Comparison of ENCODE assay signal across 22 mouse cellular contexts in the genomic region with DNA sequence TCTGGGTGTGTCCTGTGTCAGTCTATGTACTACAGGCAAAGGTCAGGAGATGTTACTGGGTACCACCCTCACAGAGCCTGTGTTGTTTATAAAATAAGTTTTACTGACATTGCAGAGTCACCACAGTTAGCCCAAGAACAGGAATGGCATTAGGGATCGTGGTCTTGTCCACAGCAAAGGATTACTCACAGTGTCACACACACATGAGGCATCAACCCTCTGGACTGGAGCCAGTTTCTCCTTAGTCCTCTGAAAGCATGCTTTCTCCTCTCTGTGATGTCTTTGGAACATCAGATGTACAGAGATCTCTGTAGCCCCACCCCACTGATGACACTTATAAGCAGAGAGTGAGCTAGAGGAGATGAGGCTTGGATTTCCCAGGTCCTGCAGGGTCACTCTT. TPM values are rescaled to one million over a fixed set of nuclear protein-coding genes. Genes with fewer than 3 reads are reported as not detected.
DNase-seq lines count a peak whose midpoint lies in the region; ATAC-seq and TF ChIP-seq lines count a peak whose summit lies in the region.
"Had no signal": no experiment of that assay in that cellular context is flagged by ENCODE, and none has a peak within 500 bp of the region (broad histone marks: within the 10 kb centered on the region; RNA-seq: fewer than 3 reads in every experiment).

No protein-coding gene starts in this region.

- ATAC-seq in lung, postnatal 0 days = peak; percentile 7
- ATAC-seq in monocyte, adult 5-6 weeks (replicated peaks; ENCODE audit: insufficient number of reproducible peaks, low FRiP score, low TSS enrichment, poor library complexity, severe bottlenecking) = peak; percentile 34
- ATAC-seq: forebrain, embryonic 15.5 days; liver, postnatal 0 days had no signal

- peak overlapping the region; percentile 36; the same call in 1 of the 2 replicates for H3K9ac ChIP-seq in heart, adult 2 months (ENCODE audit: low read depth, low read length)
- H3K9ac ChIP-seq in lung, postnatal 0 days (replicated peaks; ENCODE audit: low read depth) = no peak overlapping the region
- H3K9ac ChIP-seq: forebrain, embryonic 15.5 days; hindbrain, embryonic 15.5 days; limb, embryonic 12.5 days; liver, postnatal 0 days; neural tube, embryonic 15.5 days; stomach, embryonic 15.5 days had no signal

- DNase-seq in heart, adult 2 months = no peak
- DNase-seq in heart, adult 18-20 months = no peak
- DNase-seq in lung, postnatal 0 days (ENCODE audit: low spot score) = no peak
- no peak for DNase-seq in lung, adult 18-20 months
- peak; percentile 65 for DNase-seq in NIH3T3 (ENCODE audit: low read depth)
- DNase-seq in ovary, adult 18-20 months (ENCODE audit: low spot score) = no peak
- DNase-seq: cerebellum, adult 11 months; cerebellum, postnatal 10 days; gastrocnemius, postnatal 10 days; kidney, adult 2 months; liver, postnatal 0 days; thymus, postnatal 36 days had no signal

- TF ChIP-seq POLR2A in heart, adult 2 months (IDR thresholded peaks at IDR 0.05; ENCODE audit: insufficient read depth, low read depth, low read length) = no peak

- no peaks in the 10 kb centered on the region for H3K79me2 ChIP-seq in heart, adult 2 months (replicated peaks; ENCODE audit: control insufficient read depth, insufficient read depth, low read length)

- intact Hi-C loops in heart, adult 2 months (cut with DNase I) = loop anchor here (10.0 kb wide), 1 partner anchor 473 kb away; a partner anchor contains a TSS

- no peak for TF ChIP-seq EP300 in heart, adult 2 months (IDR thresholded peaks at IDR 0.05; ENCODE audit: insufficient read depth, low read depth, low read length)
- TF ChIP-seq EP300 in lung, postnatal 0 days (IDR thresholded peaks at IDR 0.05) = no peak

- H3K27me3 ChIP-seq in heart, adult 2 months (ENCODE audit: control insufficient read depth, insufficient read depth, low read length) = no peaks in the 10 kb centered on the region
- no peaks in the 10 kb centered on the region for H3K27me3 ChIP-seq in lung, postnatal 0 days (replicated peaks; ENCODE audit: insufficient read depth, low read length)

- peaks cover 13% of the 10 kb centered on the region for H3K4me1 ChIP-seq in heart, adult 2 months (ENCODE audit: control insufficient read depth, insufficient read depth, low read length)
- peaks cover 12% of the 10 kb centered on the region for H3K4me1 ChIP-seq in lung, postnatal 0 days (ENCODE audit: insufficient read depth, low read depth, low read length)

- 47% methylated on average over 1 of the region's 1 CpGs for WGBS in heart, adult 2 months
- WGBS in lung, postnatal 0 days = 33% methylated on average over 1 of the region's 1 CpGs

- H3K4me2 ChIP-seq in lung, postnatal 0 days (replicated peaks; ENCODE audit: low read depth, low read length) = peak overlapping the region; percentile 82
- H3K4me2 ChIP-seq: forebrain, embryonic 15.5 days; hindbrain, embryonic 15.5 days; limb, embryonic 12.5 days; liver, embryonic 11.5 days; neural tube, embryonic 15.5 days; stomach, embryonic 15.5 days had no signal

- TF ChIP-seq CTCF in heart, adult 2 months (IDR thresholded peaks at IDR 0.05) = no peak
- TF ChIP-seq CTCF in lung, postnatal 0 days (IDR thresholded peaks at IDR 0.05) = no peak

- H3K9me3 ChIP-seq in lung, postnatal 0 days (ENCODE audit: low read length) = no peaks in the 10 kb centered on the region
- H3K9me3 ChIP-seq: embryonic facial prominence, embryonic 10.5 days; forebrain, embryonic 15.5 days; hindbrain, embryonic 15.5 days; limb, embryonic 12.5 days; neural tube, embryonic 15.5 days; stomach, embryonic 15.5 days had no signal

- H3K27ac ChIP-seq in heart, adult 2 months = peak overlapping the region; percentile 10; the same call in 1 of the 2 replicates
- no peak overlapping the region for H3K27ac ChIP-seq in lung, postnatal 0 days (ENCODE audit: low read length)
- H3K27ac ChIP-seq: embryonic facial prominence, embryonic 10.5 days; forebrain, embryonic 15.5 days; hindbrain, embryonic 15.5 days; kidney, postnatal 0 days; limb, embryonic 12.5 days; neural tube, embryonic 15.5 days; stomach, embryonic 15.5 days had no signal

- H3K4me3 ChIP-seq in heart, adult 2 months = peak overlapping the region; percentile 13; the same call in 1 of the 2 replicates
- H3K4me3 ChIP-seq in lung, postnatal 0 days (ENCODE audit: low read depth, low read length) = no peak overlapping the region
- H3K4me3 ChIP-seq: embryonic facial prominence, embryonic 10.5 days; forebrain, embryonic 15.5 days; hindbrain, embryonic 15.5 days; limb, embryonic 12.5 days; neural tube, embryonic 15.5 days; stomach, embryonic 15.5 days had no signal

- peaks cover 19% of the 10 kb centered on the region for H3K36me3 ChIP-seq in heart, adult 2 months (ENCODE audit: control insufficient read depth, insufficient read depth, low read length)
- no peaks in the 10 kb centered on the region; the same call in 1 of the 2 replicates for H3K36me3 ChIP-seq in lung, postnatal 0 days (ENCODE audit: insufficient read depth, low read length)
- H3K36me3 ChIP-seq: embryonic facial prominence, embryonic 10.5 days; forebrain, embryonic 15.5 days; hindbrain, embryonic 15.5 days; limb, embryonic 12.5 days; neural tube, embryonic 15.5 days; stomach, embryonic 15.5 days had no signal

RNA-seq across cellular contexts. Expression of a gene that starts 5.8 kb away (rescaled TPM):
- 10 to 100 TPM; 41.7 to 47.8 TPM for total RNA-seq in heart, adult 2 months (2021)
- 38.9 and 65.0 TPM in 2 replicates for polyA plus RNA-seq in heart, adult 2 months (2012; rRNA removed)
- 10 to 100 TPM; 42.3 to 44.8 TPM for total RNA-seq in heart, adult 18-20 months (2021)
- 227 and 232 TPM in 2 replicates for polyA plus RNA-seq in lung, postnatal 0 days (2015; fragmentation: Nextera tagmentation; extraction: Ambion mirVana)
- 64.1 to 101 TPM (median 81.2 TPM) in 3 replicates for total RNA-seq in monocyte, adult 5-6 weeks (2017)

RNA-seq across cellular contexts. Expression of a gene that starts 7.1 kb away (rescaled TPM):
- total RNA-seq in heart, adult 2 months (2021) = 1 to 10 TPM; 1.1 to 2.0 TPM
- polyA plus RNA-seq in heart, adult 2 months (2012; rRNA removed) = 1.4 and 2.4 TPM in 2 replicates
- 1 to 10 TPM; 1.3 to 1.5 TPM for total RNA-seq in heart, adult 18-20 months (2021)
- 0.56 and 0.77 TPM in 2 replicates for polyA plus RNA-seq in lung, postnatal 0 days (2015; fragmentation: Nextera tagmentation; extraction: Ambion mirVana)
- 5.5 to 10.3 TPM (median 8.7 TPM) in 3 replicates for total RNA-seq in monocyte, adult 5-6 weeks (2017)
- total RNA-seq: hematopoietic stem cell, adult 5-6 weeks had no signal
- polyA plus RNA-seq: liver, postnatal 0 days had no signal

RNA-seq across cellular contexts. Expression of a gene that starts 41.1 kb away (rescaled TPM):
- 10 to 100 TPM; 47.8 to 51.8 TPM for total RNA-seq in heart, adult 2 months (2021)
- polyA plus RNA-seq in heart, adult 2 months (2012; rRNA removed) = 28.1 and 52.2 TPM in 2 replicates
- total RNA-seq in heart, adult 18-20 months (2021) = 10 to 100 TPM; 31.2 to 41.1 TPM
- polyA plus RNA-seq in lung, postnatal 0 days (2015; fragmentation: Nextera tagmentation; extraction: Ambion mirVana) = 55.9 and 59.7 TPM in 2 replicates
- 4.8 to 5.9 TPM (median 4.9 TPM) in 3 replicates for total RNA-seq in monocyte, adult 5-6 weeks (2017)
